Mouse (Mus musculus) lung, embryonic 14.5 days (tissue): ENCODE results near the gene Atrnl1. TPM values are rescaled to one million over a fixed set of nuclear protein-coding genes. Genes with fewer than 3 reads are reported as not detected.

ENCODE experiments used
- ATAC-seq: fragments of 200-750 bp; cut with Nextera tagmentation; 2 replicates; pipeline ENCODE4 v1.8.0; 2017; ENCODE audit warnings: mild to moderate bottlenecking, moderate TSS enrichment, moderate library complexity; ENCODE audit not compliant: insufficient read depth
- DNase-seq: peaks from one replicate; pipeline ENCODE4 v3.0.0-alpha.2; 2015
- H3K27ac ChIP-seq: fragments of 300-500 bp; sonication (generic); 2 replicates; pipeline ENCODE4 v1.5.1; 2014; ENCODE audit warnings: low read depth, mild to moderate bottlenecking, moderate library complexity
- H3K27me3 ChIP-seq: fragments of 300-500 bp; sonication (generic); 2 replicates; pipeline ENCODE4 v1.6.1; 2014; ENCODE audit warnings: low read length, control low read depth; ENCODE audit not compliant: insufficient read depth
- H3K36me3 ChIP-seq: fragments of 300-500 bp; sonication (generic); 2 replicates; pipeline ENCODE4 v1.6.1; 2014; ENCODE audit warnings: control low read depth; ENCODE audit not compliant: insufficient read depth
- H3K4me1 ChIP-seq: fragments of 300-500 bp; sonication (generic); 2 replicates; pipeline ENCODE4 v1.6.1; 2014; ENCODE audit warnings: antibody characterized with exemption, control low read depth; ENCODE audit not compliant: insufficient read depth
- H3K4me2 ChIP-seq: fragments of 300-500 bp; sonication (generic); 2 replicates; pipeline ENCODE4 v1.6.1; 2014; ENCODE audit warnings: mild to moderate bottlenecking
- H3K4me3 ChIP-seq: fragments of 300-500 bp; sonication (generic); 2 replicates; pipeline ENCODE4 v1.5.1; 2014; ENCODE audit warnings: low read depth, low read length
- H3K9ac ChIP-seq: fragments of 300-500 bp; sonication (generic); 2 replicates; pipeline ENCODE4 v1.6.1; 2014
- H3K9me3 ChIP-seq: fragments of 300-500 bp; sonication (generic); 2 replicates; pipeline ENCODE4 v1.6.1; 2016; ENCODE audit warnings: low read depth, low read length, control low read depth
- CTCF ChIP-seq: IDR thresholded peaks from 2 replicates; pipeline ENCODE4 v1.5.1; 2016; ENCODE audit warnings: antibody characterized with exemption, low read depth
- WGBS: fragments of 180-500 bp; shearing (Covaris S2); extraction: QIAGEN DNeasy Blood & Tissue Kit; methylation state at CpG from one replicate; pipeline ENCODE4 v1.1.7; 2014; 5-methylcytosine and 5-hydroxymethylcytosine counted together
- polyA plus RNA-seq: library from polyadenylated mRNA; unstranded; fragments of >200 nt; fragmentation: Nextera tagmentation; extraction: Ambion mirVana; gene quantifications from 2 replicates; pipeline ENCODE4 v1.2.1, GENCODE M21; 2014

Atrnl1 gene
- polyA plus RNA-seq, 1 experiment from 2014 or later, result 7.1 TPM

- Histone ChIP-seq H3K4me2 (no peak overlapping the region), H3K36me3 (no peaks in the 10 kb centered on the region), H3K27ac (no peak overlapping the region), H3K4me1 (no peaks in the 10 kb centered on the region), H3K9me3 (no peaks in the 10 kb centered on the region), H3K4me3 (no peak overlapping the region), H3K27me3 (no peaks in the 10 kb centered on the region), H3K9ac (no peak overlapping the region)
- TF ChIP-seq CTCF, result no peak
- ATAC-seq (no peak), DNase-seq (no peak)
- WGBS, result 80% methylated on average over 3 of the region's 3 CpGs
Measured at GRCm38 (mm10) chr19:57936865-57937264, 326.0 kb downstream of the Atrnl1 start.

GRCm38 (mm10) chr19:57939166-57939565 lies 328.3 kb downstream of the Atrnl1 start:
- no peak for DNase-seq
- no peaks in the 10 kb centered on the region for H3K4me1 ChIP-seq
- H3K9ac ChIP-seq, result no peak overlapping the region
- H3K4me3 ChIP-seq, result no peak overlapping the region
- H3K36me3 ChIP-seq, result no peaks in the 10 kb centered on the region
- no peak overlapping the region for H3K4me2 ChIP-seq
- ATAC-seq, result peak; percentile 44; the same call in 1 of the 2 replicates
- H3K9me3 ChIP-seq, result no peaks in the 10 kb centered on the region
- no peak overlapping the region for H3K27ac ChIP-seq
- no peak for TF ChIP-seq CTCF
- WGBS, result 35% methylated on average over 1 of the region's 1 CpGs
- no peaks in the 10 kb centered on the region for H3K27me3 ChIP-seq

GRCm38 (mm10) chr19:57941529-57941928 lies 330.7 kb downstream of the Atrnl1 start:
- TF ChIP-seq CTCF, result no peak
- Histone ChIP-seq H3K9me3 (no peaks in the 10 kb centered on the region), H3K27ac (no peak overlapping the region), H3K4me3 (no peak overlapping the region), H3K4me1 (no peaks in the 10 kb centered on the region), H3K36me3 (no peaks in the 10 kb centered on the region), H3K4me2 (no peak overlapping the region), H3K9ac (no peak overlapping the region), H3K27me3 (no peaks in the 10 kb centered on the region)
- DNase-seq (no peak), ATAC-seq (no peak)
- WGBS, result 72% methylated on average over 8 of the region's 8 CpGs

DNA sequence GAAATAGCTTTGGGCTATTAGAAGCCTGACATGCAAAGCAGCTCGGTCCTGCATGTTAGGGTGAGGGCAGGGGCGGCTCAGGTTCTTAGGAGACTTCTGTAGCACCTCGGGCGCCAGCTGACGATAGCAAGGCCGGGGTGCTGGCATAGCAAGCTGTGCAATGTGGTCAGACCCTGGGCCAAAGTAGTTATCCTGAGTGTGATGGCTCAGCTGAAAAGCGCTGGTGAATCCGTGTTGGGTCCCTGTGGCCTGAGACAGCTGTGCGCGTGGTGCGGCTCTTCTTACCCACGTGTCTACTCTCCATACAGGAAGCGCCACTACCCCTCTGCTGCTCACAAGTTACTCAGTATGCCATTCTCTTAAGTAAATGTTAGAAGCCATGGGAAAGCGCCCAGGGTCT lies 331.4 kb downstream of the Atrnl1 start:
- Histone ChIP-seq H3K4me1 (no peaks in the 10 kb centered on the region), H3K4me2 (no peak overlapping the region), H3K27ac (no peak overlapping the region), H3K36me3 (no peaks in the 10 kb centered on the region), H3K27me3 (no peaks in the 10 kb centered on the region), H3K4me3 (no peak overlapping the region), H3K9ac (no peak overlapping the region), H3K9me3 (no peaks in the 10 kb centered on the region)
- TF ChIP-seq CTCF, result no peak
- WGBS, result 83% methylated on average over 14 of the region's 14 CpGs
- DNase-seq, result no peak
- no peak for ATAC-seq

- H3K4me2 ChIP-seq, result no peak overlapping the region
- H3K4me3 ChIP-seq, result no peak overlapping the region
- no peaks in the 10 kb centered on the region for H3K4me1 ChIP-seq
- DNase-seq (no peak), ATAC-seq (no peak)
- H3K27ac ChIP-seq, result no peak overlapping the region
- H3K27me3 ChIP-seq, result no peaks in the 10 kb centered on the region
- WGBS, result 55% methylated on average over 2 of the region's 2 CpGs
- H3K36me3 ChIP-seq, result no peaks in the 10 kb centered on the region
- TF ChIP-seq CTCF, result no peak
- no peak overlapping the region for H3K9ac ChIP-seq
- H3K9me3 ChIP-seq, result no peaks in the 10 kb centered on the region
Measured at GRCm38 (mm10) chr19:57943308-57943707, 332.5 kb downstream of the Atrnl1 start.

DNA sequence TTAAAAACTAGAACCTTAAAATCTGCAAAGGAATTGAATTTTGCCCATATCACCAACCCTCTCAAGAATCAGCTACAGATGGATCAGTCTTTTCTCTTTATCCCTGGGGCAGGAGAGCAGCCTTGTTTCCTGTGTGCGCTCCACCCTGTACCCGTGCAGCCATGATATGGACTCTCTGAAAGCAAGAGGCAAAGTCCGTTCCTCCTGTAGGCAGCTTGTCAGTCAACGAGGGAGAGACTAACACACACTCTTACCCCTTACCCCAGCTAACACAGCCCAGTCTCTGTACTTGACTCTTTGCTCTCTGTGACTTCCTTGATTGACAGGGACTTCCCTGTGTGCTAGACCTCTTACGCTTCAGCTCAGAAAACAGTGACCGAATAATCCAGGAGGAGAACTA lies 333.8 kb downstream of the Atrnl1 start:
- Histone ChIP-seq H3K9me3 (no peaks in the 10 kb centered on the region), H3K27ac (no peak overlapping the region), H3K36me3 (no peaks in the 10 kb centered on the region), H3K9ac (no peak overlapping the region), H3K4me1 (no peaks in the 10 kb centered on the region), H3K27me3 (no peaks in the 10 kb centered on the region), H3K4me3 (no peak overlapping the region), H3K4me2 (no peak overlapping the region)
- DNase-seq, result no peak
- no peak for TF ChIP-seq CTCF
- no peak for ATAC-seq
- 87% methylated on average over 6 of the region's 6 CpGs for WGBS

DNA sequence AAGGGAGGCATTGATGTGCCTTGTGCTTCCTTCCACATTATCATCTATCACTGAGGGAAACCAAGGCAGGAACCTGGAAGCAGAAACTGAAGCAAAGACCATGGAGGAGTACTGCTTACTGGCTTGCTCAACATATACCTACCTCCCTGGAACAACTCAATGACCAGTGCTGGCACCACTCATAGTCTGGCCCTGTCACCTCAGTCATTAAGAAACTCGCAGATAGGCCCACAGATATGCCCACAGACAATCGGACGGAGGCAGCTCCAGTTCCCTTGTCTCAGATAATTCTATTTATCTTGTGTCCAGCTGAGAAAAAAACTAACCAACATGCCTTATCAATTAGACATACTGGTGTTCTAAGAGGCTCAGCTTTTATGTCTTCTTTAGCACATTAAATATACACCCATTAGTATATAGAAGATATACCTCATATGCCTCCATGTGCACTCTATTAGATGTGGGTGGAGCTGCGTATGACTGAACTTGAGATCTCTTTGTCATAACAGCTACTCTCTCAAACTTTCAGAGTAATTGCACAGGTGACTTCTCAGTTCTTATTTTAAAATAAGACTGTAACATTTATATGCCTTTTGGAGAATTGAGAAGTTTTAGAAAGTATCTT lies 334.9 kb downstream of the Atrnl1 start:
- DNase-seq (no peak), ATAC-seq (no peak)
- H3K4me1 ChIP-seq, result no peaks in the 10 kb centered on the region
- H3K4me2 ChIP-seq, result no peak overlapping the region
- no peak overlapping the region for H3K4me3 ChIP-seq
- no peak for TF ChIP-seq CTCF
- H3K9ac ChIP-seq, result no peak overlapping the region
- no peaks in the 10 kb centered on the region for H3K9me3 ChIP-seq
- 90% methylated on average over 4 of the region's 4 CpGs for WGBS
- no peak overlapping the region for H3K27ac ChIP-seq
- no peaks in the 10 kb centered on the region for H3K27me3 ChIP-seq
- no peaks in the 10 kb centered on the region for H3K36me3 ChIP-seq
